Mouse (Mus musculus) cerebellum, adult 2 months (tissue): ENCODE data around the gene Sohlh2.

Experiments used
- CTCF ChIP-seq: fragments of 200-500 bp; IDR thresholded peaks from 2 replicates; pipeline ENCODE4 v1.5.1; 2011; ENCODE audit warnings: low read depth, mild to moderate bottlenecking, control low read depth, low read length, moderate library complexity, borderline replicate concordance; ENCODE audit not compliant: insufficient read depth
- POLR2A ChIP-seq: fragments of 200-500 bp; IDR thresholded peaks from 2 replicates; pipeline ENCODE4 v1.6.1; 2011; ENCODE audit warnings: low read length, control low read depth, borderline replicate concordance; ENCODE audit not compliant: insufficient read depth

- TF ChIP-seq CTCF = no peak
- TF ChIP-seq POLR2A = no peak
These were observed 32.6 kb downstream of the Sohlh2 start for GRCm38 (mm10) chr3:55214413-55214812.
